Mouse (Mus musculus): ENCODE results near the gene Cyba. TPM values are rescaled to one million over a fixed set of nuclear protein-coding genes. Genes with fewer than 3 reads are reported as not detected.

Cyba gene
- polyA plus RNA-seq, 2 experiments = 71.3 to 146 TPM

- 79% methylated on average over 9 of the region's 9 CpGs for WGBS (ENCODE audit: insufficient replicate concordance)
- TF ChIP-seq CTCF (IDR thresholded peaks at IDR 0.05; ENCODE audit: low read depth) (no peak), EP300 (IDR thresholded peaks at IDR 0.05; ENCODE audit: low read depth) (no peak)
Measured at GRCm38 (mm10) chr8:122414311-122414710, 18.4 kb downstream of the Cyba start.

GRCm38 (mm10) chr8:122407678-122408077 lies 25.1 kb downstream of the Cyba start:
- Histone ChIP-seq H3K27me3 (ENCODE audit: control insufficient read depth, insufficient read depth, low read length) (no peaks in the 10 kb centered on the region), H3K4me3 (ENCODE audit: insufficient read depth in 1 of 2, low read depth in 2 of 2, low read length in 2 of 2) (no peak overlapping the region), H3K4me2 (ENCODE audit: low read depth) (no peak overlapping the region), H3K9me3 (ENCODE audit: control insufficient read depth, low read length) (no peaks in the 10 kb centered on the region), H3K4me1 (replicated peaks; ENCODE audit: control insufficient read depth in 2 of 2, insufficient read depth in 2 of 2, low read length in 1 of 2) (peaks cover 0 to 7% of the 10 kb centered on the region in 2 experiments; a peak in 3 of 4 replicates), H3K9ac (replicated peaks) (no peak overlapping the region), H3K27ac (no peak overlapping the region), H3K36me3 (replicated peaks; ENCODE audit: control insufficient read depth, insufficient read depth, low read depth) (peaks cover 89% of the 10 kb centered on the region)
- WGBS (ENCODE audit: insufficient replicate concordance) = 81% methylated on average over 7 of the region's 7 CpGs
- TF ChIP-seq EP300 (IDR thresholded peaks at IDR 0.05; ENCODE audit: low read depth) = no peak
- no peak for TF ChIP-seq CTCF (IDR thresholded peaks at IDR 0.05; ENCODE audit: low read depth)
- DNase-seq (ENCODE audit: low read depth in 3 of 3, low spot score in 3 of 3) (no peak), ATAC-seq (ENCODE audit: insufficient read depth) (no peak)

More at GRCm38 (mm10) chr8:122414311-122414710, 18.4 kb downstream of the Cyba start:
- Histone ChIP-seq H3K27ac (no peak overlapping the region), H3K4me1 (replicated peaks; ENCODE audit: control insufficient read depth in 2 of 2, insufficient read depth in 2 of 2, low read length in 1 of 2) (no peaks in the 10 kb centered on the region), H3K4me3 (ENCODE audit: insufficient read depth in 1 of 2, low read depth in 2 of 2, low read length in 2 of 2) (no peak overlapping the region), H3K36me3 (replicated peaks; ENCODE audit: control insufficient read depth, insufficient read depth, low read depth) (peaks cover 74% of the 10 kb centered on the region), H3K4me2 (ENCODE audit: low read depth) (no peak overlapping the region), H3K9me3 (ENCODE audit: control insufficient read depth, low read length) (no peaks in the 10 kb centered on the region), H3K9ac (replicated peaks) (no peak overlapping the region), H3K27me3 (ENCODE audit: control insufficient read depth, insufficient read depth, low read length) (no peaks in the 10 kb centered on the region)
- ATAC-seq (ENCODE audit: insufficient read depth) = no peak
- DNase-seq (ENCODE audit: low read depth in 3 of 3, low spot score in 3 of 3) = no peak

- peaks cover 0 to 7% of the 10 kb centered on the region in 2 experiments; a peak in 3 of 4 replicates for H3K4me1 ChIP-seq (replicated peaks; ENCODE audit: control insufficient read depth in 2 of 2, insufficient read depth in 2 of 2, low read length in 1 of 2)
- H3K27me3 ChIP-seq (ENCODE audit: control insufficient read depth, insufficient read depth, low read length) = no peaks in the 10 kb centered on the region
- no peak overlapping the region for H3K4me3 ChIP-seq (ENCODE audit: insufficient read depth in 1 of 2, low read depth in 2 of 2, low read length in 2 of 2)
- no peaks in the 10 kb centered on the region for H3K9me3 ChIP-seq (ENCODE audit: control insufficient read depth, low read length)
- H3K9ac ChIP-seq (replicated peaks) = no peak overlapping the region
- H3K27ac ChIP-seq = no peak overlapping the region
- peak; percentile 55; the same call in 1 of the 2 replicates for ATAC-seq (ENCODE audit: insufficient read depth)
- DNase-seq (ENCODE audit: low read depth in 3 of 3, low spot score in 3 of 3) = no peak
- H3K36me3 ChIP-seq (replicated peaks; ENCODE audit: control insufficient read depth, insufficient read depth, low read depth) = peaks cover 89% of the 10 kb centered on the region
- WGBS (ENCODE audit: insufficient replicate concordance) = 29% methylated on average over 9 of the region's 9 CpGs
- TF ChIP-seq EP300 (IDR thresholded peaks at IDR 0.05; ENCODE audit: low read depth) (no peak), CTCF (IDR thresholded peaks at IDR 0.05; ENCODE audit: low read depth) (no peak)
- H3K4me2 ChIP-seq (ENCODE audit: low read depth) = no peak overlapping the region
Measured at GRCm38 (mm10) chr8:122405146-122405805, 27.5 kb downstream of the Cyba start.

- no peak for ATAC-seq (ENCODE audit: insufficient read depth)
- Histone ChIP-seq H3K4me1 (replicated peaks; ENCODE audit: control insufficient read depth in 2 of 2, insufficient read depth in 2 of 2, low read length in 1 of 2) (no peaks in the 10 kb centered on the region), H3K27ac (no peak overlapping the region), H3K4me3 (ENCODE audit: insufficient read depth in 1 of 2, low read depth in 2 of 2, low read length in 2 of 2) (no peak overlapping the region), H3K9me3 (ENCODE audit: control insufficient read depth, low read length) (no peaks in the 10 kb centered on the region), H3K27me3 (ENCODE audit: control insufficient read depth, insufficient read depth, low read length) (no peaks in the 10 kb centered on the region), H3K36me3 (replicated peaks; ENCODE audit: control insufficient read depth, insufficient read depth, low read depth) (peaks cover 65% of the 10 kb centered on the region), H3K9ac (replicated peaks) (no peak overlapping the region), H3K4me2 (ENCODE audit: low read depth) (no peak overlapping the region)
- TF ChIP-seq EP300 (IDR thresholded peaks at IDR 0.05; ENCODE audit: low read depth) (no peak), CTCF (IDR thresholded peaks at IDR 0.05; ENCODE audit: low read depth) (no peak)
- DNase-seq (ENCODE audit: low read depth in 3 of 3, low spot score in 3 of 3) = no peak
- WGBS (ENCODE audit: insufficient replicate concordance) = 89% methylated on average over 9 of the region's 9 CpGs
Measured at GRCm38 (mm10) chr8:122398186-122398585, 34.5 kb downstream of the Cyba start.

- Histone ChIP-seq H3K4me3 (ENCODE audit: insufficient read depth in 1 of 2, low read depth in 2 of 2, low read length in 2 of 2) (no peak overlapping the region), H3K36me3 (replicated peaks; ENCODE audit: control insufficient read depth, insufficient read depth, low read depth) (peaks cover 47% of the 10 kb centered on the region), H3K9ac (replicated peaks) (no peak overlapping the region), H3K4me1 (replicated peaks; ENCODE audit: control insufficient read depth in 2 of 2, insufficient read depth in 2 of 2, low read length in 1 of 2) (no peaks in the 10 kb centered on the region), H3K27me3 (ENCODE audit: control insufficient read depth, insufficient read depth, low read length) (no peaks in the 10 kb centered on the region), H3K4me2 (ENCODE audit: low read depth) (no peak overlapping the region), H3K27ac (no peak overlapping the region), H3K9me3 (ENCODE audit: control insufficient read depth, low read length) (no peaks in the 10 kb centered on the region)
- DNase-seq (ENCODE audit: low read depth in 3 of 3, low spot score in 3 of 3) (no peak), ATAC-seq (ENCODE audit: insufficient read depth) (no peak)
- TF ChIP-seq EP300 (IDR thresholded peaks at IDR 0.05; ENCODE audit: low read depth) (no peak), CTCF (IDR thresholded peaks at IDR 0.05; ENCODE audit: low read depth) (no peak)
- whole genome bisulfite sequencing (ENCODE audit: insufficient replicate concordance) = 87% methylated on average over 6 of the region's 6 CpGs
Measured at GRCm38 (mm10) chr8:122395291-122395690, 37.4 kb downstream of the Cyba start.

All from liver, embryonic 14.5 days (tissue).